15 mouse cellular contexts compared by ENCODE assay signal in the genomic region with DNA sequence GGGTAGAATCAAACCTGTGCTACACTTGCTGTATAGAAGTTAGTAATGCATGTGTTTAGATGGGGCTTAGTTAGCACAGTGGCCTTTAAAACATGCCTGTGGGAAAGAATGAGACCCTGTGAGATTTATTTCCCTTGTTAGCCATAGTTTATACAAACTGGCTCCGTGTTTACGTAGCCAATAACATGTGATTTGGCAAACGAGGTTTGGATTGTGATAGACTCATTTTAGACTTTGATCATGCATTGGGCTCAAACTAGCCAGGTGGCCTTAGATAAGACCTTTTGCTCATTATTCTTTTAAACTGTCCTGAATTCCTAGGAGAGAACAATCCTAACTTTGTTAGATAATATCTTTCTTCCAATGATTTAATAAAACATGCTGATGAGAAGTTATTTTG.
"Had no signal": no experiment of that assay in that cellular context is flagged by ENCODE, and none has a peak within 500 bp of the region (broad histone marks: within the 10 kb centered on the region; RNA-seq: fewer than 3 reads in every experiment).

No protein-coding gene starts in this region.

- H3K4me2 ChIP-seq: liver, embryonic 13.5 days; liver, embryonic 15.5 days; midbrain, embryonic 11.5 days; midbrain, embryonic 13.5 days; midbrain, embryonic 15.5 days; neural tube, embryonic 12.5 days had no signal

- H3K9ac ChIP-seq: liver, embryonic 13.5 days; liver, embryonic 15.5 days; liver, postnatal 0 days; midbrain, embryonic 13.5 days; midbrain, embryonic 15.5 days; neural tube, embryonic 12.5 days had no signal

- H3K9me3 ChIP-seq: liver, embryonic 13.5 days; liver, embryonic 15.5 days; midbrain, embryonic 13.5 days; midbrain, embryonic 15.5 days; neural tube, embryonic 12.5 days had no signal

- ATAC-seq: liver, postnatal 0 days; midbrain, embryonic 13.5 days; midbrain, embryonic 15.5 days had no signal

- H3K4me1 ChIP-seq: liver, embryonic 13.5 days; liver, embryonic 15.5 days; megakaryocyte, embryonic 14.5 days; neural tube, embryonic 12.5 days had no signal

- H3K27me3 ChIP-seq: liver, embryonic 13.5 days; liver, embryonic 15.5 days; megakaryocyte, embryonic 14.5 days; midbrain, embryonic 13.5 days; midbrain, embryonic 15.5 days; neural tube, embryonic 12.5 days had no signal

- DNase-seq: liver; liver, embryonic 13.5 days; liver, postnatal 0 days; lung, postnatal 10 days; right cerebral cortex, postnatal 14 days; thymus, adult 18-20 months; thymus, postnatal 14 days; thymus, postnatal 36 days had no signal

- H3K4me3 ChIP-seq: liver, embryonic 13.5 days; liver, embryonic 15.5 days; megakaryocyte, embryonic 14.5 days; midbrain, embryonic 13.5 days; midbrain, embryonic 15.5 days; neural tube, embryonic 12.5 days had no signal

- H3K27ac ChIP-seq: liver, embryonic 13.5 days; liver, embryonic 15.5 days; macrophage; midbrain, embryonic 13.5 days; midbrain, embryonic 15.5 days; neural tube, embryonic 12.5 days had no signal

- H3K36me3 ChIP-seq: liver, embryonic 13.5 days; liver, embryonic 15.5 days; midbrain, embryonic 13.5 days; midbrain, embryonic 15.5 days; neural tube, embryonic 12.5 days had no signal
